Mouse (Mus musculus) cerebellum, postnatal 14 days (tissue): ENCODE results near the gene Gbp10.
A peak's percentile ranks its signal among the peaks of the same experiment; 100 is the strongest.
"Not testable (repeated sequence)": the region's sequence is repeated elsewhere in the genome, so short reads cannot be mapped to it uniquely, and the experiment has no call there.

Experiments
- DNase-seq, 2 experiments: peaks; one replicate each; pipeline ENCODE4 v3.0.0; 2021; ENCODE audit warnings: mixed read lengths in 2 of 2

Gbp10 gene

GRCm38 (mm10) chr5:105239483-105240047, at the start of gene Gbp10:
Gene Gbp10, minus strand, starts transcription at chr5:105239533.
- peak; percentile 8 to 10 for DNase-seq

GRCm38 (mm10) chr5:105260673-105261072, 21.3 kb upstream of the Gbp10 start:
- not testable (repeated sequence) for DNase-seq

GRCm38 (mm10) chr5:105252491-105252890, 13.2 kb upstream of the Gbp10 start:
- no peak for DNase-seq

- DNase-seq: not testable (repeated sequence)
These were observed 5.4 kb upstream of the Gbp10 start for GRCm38 (mm10) chr5:105244741-105245140.

GRCm38 (mm10) chr5:105240982-105241381, 1.6 kb upstream of the Gbp10 start:
- peak; percentile 48 to 69 for DNase-seq

GRCm38 (mm10) chr5:105238402-105238801, 931 bp downstream of the Gbp10 start:
- DNase-seq: not testable (repeated sequence)

- DNase-seq: not testable (repeated sequence)
These were observed 3.3 kb downstream of the Gbp10 start for GRCm38 (mm10) chr5:105236040-105236439.

GRCm38 (mm10) chr5:105208957-105209356, 30.4 kb downstream of the Gbp10 start:
- not testable (repeated sequence) for DNase-seq

- not testable (repeated sequence) for DNase-seq
These were observed 38.5 kb downstream of the Gbp10 start for GRCm38 (mm10) chr5:105200791-105201355.

GRCm38 (mm10) chr5:105199149-105199548, 40.2 kb downstream of the Gbp10 start:
- DNase-seq: not testable (repeated sequence)

GRCm38 (mm10) chr5:105197915-105198560, 41.3 kb downstream of the Gbp10 start:
- not testable (repeated sequence) for DNase-seq

GRCm38 (mm10) chr5:105196308-105196707, 43.0 kb downstream of the Gbp10 start:
- peak; percentile 27 to 65 for DNase-seq

- DNase-seq: not testable (repeated sequence)
These were observed 46.8 kb downstream of the Gbp10 start for GRCm38 (mm10) chr5:105192536-105192935.

GRCm38 (mm10) chr5:105181446-105181845, 57.9 kb downstream of the Gbp10 start:
- DNase-seq: no peak
